Mouse (Mus musculus): Measurements from ENCODE around the gene Pi4ka. TPM values are rescaled to one million over a fixed set of nuclear protein-coding genes. Genes with fewer than 3 reads are reported as not detected.

Gene Pi4ka
- total RNA-seq, 2 experiments from 2014 or later, result 343 to 370 TPM

DNA sequence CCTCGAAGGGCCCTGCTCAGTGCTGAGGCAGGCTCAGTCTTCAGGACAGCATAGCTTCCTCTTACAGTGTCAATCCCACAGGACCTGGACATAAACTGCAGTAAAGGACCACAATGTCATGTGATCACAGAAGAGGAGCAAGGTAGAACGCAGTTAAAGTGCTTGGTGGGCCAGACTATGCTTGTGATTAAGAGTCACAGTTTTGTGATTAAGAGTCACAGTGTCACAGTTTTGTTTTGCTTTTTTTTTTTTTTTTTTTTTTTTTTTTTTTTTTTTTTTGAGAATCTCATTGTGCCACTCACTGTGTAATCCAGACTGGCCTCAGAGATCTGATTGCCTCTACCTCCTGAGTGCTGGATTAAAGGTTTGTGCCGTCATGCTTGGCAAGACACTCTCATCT, 140.0 kb downstream of the Pi4ka start:
- no peak for DNase-seq (ENCODE audit: extremely low spot score in 1 of 2, low spot score in 2 of 2)
- Histone ChIP-seq H3K4me3 (no peak overlapping the region), H3K27ac (no peak overlapping the region)
- intact Hi-C loops (cut with DNase I), result no loop called here
- no peak for TF ChIP-seq CTCF (IDR thresholded peaks at IDR 0.05)

DNA sequence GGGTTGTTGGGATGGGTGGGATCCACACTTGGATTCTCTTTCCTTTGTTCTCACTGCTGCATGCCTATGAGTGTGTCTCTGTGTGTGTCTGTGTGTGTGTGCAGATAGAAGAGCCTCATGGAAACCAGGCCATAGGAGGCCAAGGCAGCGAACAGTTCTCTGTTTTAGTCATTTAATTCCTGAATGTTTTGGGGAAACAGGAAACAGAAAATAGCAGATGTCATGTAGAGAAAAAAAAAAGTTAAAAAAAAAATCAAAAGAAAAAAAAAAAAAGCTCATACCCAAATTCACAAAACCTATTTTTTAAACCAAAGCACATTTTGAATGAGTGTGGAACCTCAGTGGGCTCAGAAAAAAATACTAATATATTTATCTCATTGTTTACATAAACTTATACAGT, 144.8 kb downstream of the Pi4ka start:
- H3K4me3 ChIP-seq, result no peak overlapping the region
- DNase-seq (ENCODE audit: extremely low spot score in 1 of 2, low spot score in 2 of 2), result no peak
- no peak overlapping the region for H3K27ac ChIP-seq
- TF ChIP-seq CTCF (IDR thresholded peaks at IDR 0.05), result no peak
- intact Hi-C loops (cut with DNase I), result no loop called here

GRCm38 (mm10) chr16:17258917-17259316, 147.2 kb downstream of the Pi4ka start:
- TF ChIP-seq CTCF (IDR thresholded peaks at IDR 0.05), result no peak
- no peak overlapping the region for H3K27ac ChIP-seq
- no peak overlapping the region for H3K4me3 ChIP-seq
- DNase-seq (ENCODE audit: extremely low spot score in 1 of 2, low spot score in 2 of 2), result no peak
- intact Hi-C loops (cut with DNase I), result no loop called here

DNA sequence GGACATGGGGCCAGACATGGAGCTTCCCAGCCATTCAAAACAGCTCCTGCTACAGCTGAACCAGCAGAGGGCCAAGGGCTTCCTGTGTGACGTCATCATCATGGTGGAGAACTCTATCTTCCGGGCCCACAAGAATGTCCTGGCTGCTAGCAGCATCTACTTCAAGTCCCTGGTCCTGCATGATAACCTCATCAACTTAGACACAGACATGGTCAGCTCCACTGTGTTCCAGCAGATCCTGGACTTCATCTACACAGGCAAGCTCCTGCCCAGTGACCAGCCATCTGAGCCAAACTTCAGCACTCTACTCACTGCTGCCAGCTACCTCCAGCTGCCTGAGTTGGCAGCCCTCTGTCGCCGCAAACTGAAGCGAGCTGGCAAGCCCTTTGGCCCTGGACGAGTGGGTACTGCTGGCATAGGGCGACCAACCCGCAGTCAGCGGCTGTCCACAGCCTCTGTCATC, 148.7 kb downstream of the Pi4ka start:
- Histone ChIP-seq H3K27ac (no peak overlapping the region), H3K4me3 (no peak overlapping the region)
- no peak for DNase-seq (ENCODE audit: extremely low spot score in 1 of 2, low spot score in 2 of 2)
- no peak; the same call in 1 of the 2 replicates for TF ChIP-seq CTCF (IDR thresholded peaks at IDR 0.05)
- intact Hi-C loops (cut with DNase I), result no loop called here

GRCm38 (mm10) chr16:17255270-17255669, 150.8 kb downstream of the Pi4ka start:
- Histone ChIP-seq H3K4me3 (no peak overlapping the region), H3K27ac (no peak overlapping the region)
- no peak for DNase-seq (ENCODE audit: extremely low spot score in 1 of 2, low spot score in 2 of 2)
- intact Hi-C loops (cut with DNase I), result no loop called here
- no peak for TF ChIP-seq CTCF (IDR thresholded peaks at IDR 0.05)

DNA sequence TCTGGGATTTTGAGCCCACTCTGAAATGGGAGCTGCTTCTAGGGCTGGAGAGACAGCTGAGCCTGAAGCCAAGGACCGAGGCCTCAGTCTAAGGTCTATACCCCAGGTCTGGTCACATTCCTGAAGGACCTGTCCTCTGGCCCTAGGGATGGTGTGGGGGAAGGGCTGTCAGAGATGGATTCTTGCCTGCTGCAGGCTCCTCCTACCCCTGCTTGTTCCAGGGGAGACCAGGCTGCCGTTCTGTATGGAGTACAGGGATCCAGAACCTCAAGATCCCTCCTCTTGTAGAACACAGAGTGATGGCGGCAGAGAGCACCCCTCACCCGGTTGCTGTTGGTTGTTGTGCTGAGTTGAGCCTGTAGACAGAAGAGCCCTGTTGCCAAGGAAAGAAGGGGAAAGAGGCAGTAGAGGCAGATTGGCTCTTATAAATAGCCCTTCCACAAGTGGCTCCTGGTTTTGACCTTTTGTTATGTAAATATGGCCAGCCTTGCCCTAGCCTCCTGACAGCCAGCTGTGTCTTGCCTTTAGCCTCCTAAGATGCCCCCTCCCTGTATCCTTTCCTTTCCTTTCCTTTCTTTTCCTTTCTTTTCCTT, 152.0 kb downstream of the Pi4ka start:
- no peak for DNase-seq (ENCODE audit: extremely low spot score in 1 of 2, low spot score in 2 of 2)
- H3K27ac ChIP-seq, result no peak overlapping the region
- no peak for TF ChIP-seq CTCF (IDR thresholded peaks at IDR 0.05)
- no peak overlapping the region for H3K4me3 ChIP-seq
- intact Hi-C loops (cut with DNase I), result no loop called here

GRCm38 (mm10) chr16:17252841-17253240, 153.3 kb downstream of the Pi4ka start:
- H3K27ac ChIP-seq, result no peak overlapping the region
- intact Hi-C loops (cut with DNase I), result no loop called here
- TF ChIP-seq CTCF (IDR thresholded peaks at IDR 0.05), result no peak
- DNase-seq (ENCODE audit: extremely low spot score in 1 of 2, low spot score in 2 of 2), result no peak
- H3K4me3 ChIP-seq, result no peak overlapping the region

GRCm38 (mm10) chr16:17252086-17252726, 153.9 kb downstream of the Pi4ka start:
- TF ChIP-seq CTCF (IDR thresholded peaks at IDR 0.05), result no peak
- Histone ChIP-seq H3K4me3 (no peak overlapping the region), H3K27ac (no peak overlapping the region)
- intact Hi-C loops (cut with DNase I), result no loop called here
- DNase-seq (ENCODE audit: extremely low spot score in 1 of 2, low spot score in 2 of 2), result no peak

GRCm38 (mm10) chr16:17251539-17251938, 154.6 kb downstream of the Pi4ka start:
- no peak for DNase-seq (ENCODE audit: extremely low spot score in 1 of 2, low spot score in 2 of 2)
- TF ChIP-seq CTCF (IDR thresholded peaks at IDR 0.05), result no peak
- intact Hi-C loops (cut with DNase I), result no loop called here
- Histone ChIP-seq H3K27ac (no peak overlapping the region), H3K4me3 (no peak overlapping the region)

DNA sequence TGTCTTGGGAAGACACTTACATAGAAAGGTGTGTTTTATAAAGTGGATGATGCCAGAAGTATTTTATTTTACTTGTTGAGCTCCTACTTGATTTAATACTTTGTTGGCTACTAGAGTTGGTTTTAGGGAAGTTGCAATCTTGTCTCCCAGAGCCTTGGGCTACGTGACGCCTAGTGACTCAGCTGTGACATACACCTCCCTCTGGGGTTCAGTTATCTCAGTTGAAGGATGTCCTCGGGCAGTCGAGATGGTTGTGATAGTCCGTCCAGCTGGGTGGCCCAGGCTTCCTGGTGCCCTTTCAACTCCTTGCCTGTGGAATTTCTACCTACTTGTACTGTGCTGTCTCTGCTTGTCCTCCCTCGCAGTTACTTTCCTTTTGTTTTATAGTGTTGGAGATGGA, 157.0 kb downstream of the Pi4ka start:
- Histone ChIP-seq H3K27ac (no peak overlapping the region), H3K4me3 (no peak overlapping the region)
- TF ChIP-seq CTCF (IDR thresholded peaks at IDR 0.05), result no peak
- intact Hi-C loops (cut with DNase I), result no loop called here
- no peak for DNase-seq (ENCODE audit: extremely low spot score in 1 of 2, low spot score in 2 of 2)

- no peak overlapping the region for H3K27ac ChIP-seq
- no peak for DNase-seq (ENCODE audit: extremely low spot score in 1 of 2, low spot score in 2 of 2)
- no peak for TF ChIP-seq CTCF (IDR thresholded peaks at IDR 0.05)
- H3K4me3 ChIP-seq, result no peak overlapping the region
- intact Hi-C loops (cut with DNase I), result no loop called here
These were observed 158.4 kb downstream of the Pi4ka start for GRCm38 (mm10) chr16:17247727-17248126.

DNA sequence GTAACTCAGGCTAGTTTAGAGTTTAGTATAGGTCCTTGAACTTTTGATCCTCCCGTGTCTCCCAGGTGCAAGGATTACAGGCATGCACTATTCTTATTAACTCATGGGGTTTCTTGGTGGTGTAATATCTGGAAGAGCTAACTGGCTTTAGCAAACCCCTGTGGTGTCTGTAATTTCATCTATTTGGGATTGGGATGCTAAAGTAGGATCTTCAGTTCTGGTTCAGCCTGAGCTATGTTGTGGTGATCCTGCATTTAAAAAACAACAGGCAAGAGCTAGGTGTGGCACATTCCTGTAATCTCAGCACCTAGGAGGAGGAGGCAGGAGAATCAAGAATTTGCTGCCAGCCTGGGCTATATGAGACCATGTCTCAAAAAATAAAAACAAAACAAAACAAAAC, 161.1 kb downstream of the Pi4ka start:
- intact Hi-C loops (cut with DNase I), result no loop called here
- Histone ChIP-seq H3K27ac (no peak overlapping the region), H3K4me3 (no peak overlapping the region)
- no peak for DNase-seq (ENCODE audit: extremely low spot score in 1 of 2, low spot score in 2 of 2)
- no peak for TF ChIP-seq CTCF (IDR thresholded peaks at IDR 0.05)

GRCm38 (mm10) chr16:17243731-17244130, 162.4 kb downstream of the Pi4ka start:
- no peak for DNase-seq (ENCODE audit: extremely low spot score in 1 of 2, low spot score in 2 of 2)
- no peak overlapping the region for H3K4me3 ChIP-seq
- intact Hi-C loops (cut with DNase I), result no loop called here
- no peak overlapping the region for H3K27ac ChIP-seq
- no peak for TF ChIP-seq CTCF (IDR thresholded peaks at IDR 0.05)

Data from left cerebral cortex, adult 2 months (tissue).